Mouse (Mus musculus) neural tube, embryonic 15.5 days (tissue): Measurements from ENCODE around the gene Mthfs. TPM values are rescaled to one million over a fixed set of nuclear protein-coding genes. Genes with fewer than 3 reads are reported as not detected.
"Not testable (repeated sequence)": the region's sequence is repeated elsewhere in the genome, so short reads cannot be mapped to it uniquely, and the experiment has no call there.

Experiments
- ATAC-seq: fragments of 200-750 bp; cut with Nextera tagmentation; 2 replicates; pipeline ENCODE4 v1.8.0; 2017; ENCODE audit warnings: mild to moderate bottlenecking, moderate TSS enrichment, moderate library complexity; ENCODE audit not compliant: low FRiP score
- H3K27ac ChIP-seq: fragments of 300-500 bp; sonication (generic); replicated peaks from 2 replicates; pipeline ENCODE4 v1.5.1; 2015; ENCODE audit warnings: mild to moderate bottlenecking, inconsistent platforms
- H3K27me3 ChIP-seq: fragments of 300-500 bp; sonication (generic); replicated peaks from 2 replicates; pipeline ENCODE4 v1.6.1; 2015; ENCODE audit warnings: inconsistent platforms
- H3K36me3 ChIP-seq: fragments of 300-500 bp; sonication (generic); 2 replicates; pipeline ENCODE4 v1.6.1; 2015; ENCODE audit warnings: inconsistent platforms
- H3K4me1 ChIP-seq: fragments of 300-500 bp; sonication (generic); 2 replicates; pipeline ENCODE4 v1.6.1; 2015; ENCODE audit warnings: inconsistent platforms
- H3K4me2 ChIP-seq: fragments of 300-500 bp; sonication (generic); 2 replicates; pipeline ENCODE4 v1.6.1; 2015; ENCODE audit warnings: inconsistent platforms, mild to moderate bottlenecking, moderate library complexity
- H3K4me3 ChIP-seq: fragments of 300-500 bp; sonication (generic); replicated peaks from 2 replicates; pipeline ENCODE4 v1.5.1; 2015; ENCODE audit warnings: mild to moderate bottlenecking, inconsistent platforms
- H3K9ac ChIP-seq: fragments of 300-500 bp; sonication (generic); replicated peaks from 2 replicates; pipeline ENCODE4 v1.6.1; 2015; ENCODE audit warnings: mild to moderate bottlenecking, inconsistent platforms
- H3K9me3 ChIP-seq: fragments of 300-500 bp; sonication (generic); replicated peaks from 2 replicates; pipeline ENCODE4 v1.6.1; 2016; ENCODE audit warnings: inconsistent platforms
- WGBS: fragments of 180-500 bp; shearing (Covaris S2); methylation state at CpG from one replicate; pipeline ENCODE4 v1.1.7; 2015; ENCODE audit warnings: mixed read lengths; 5-methylcytosine and 5-hydroxymethylcytosine counted together
- polyA plus RNA-seq: library from polyadenylated mRNA; unstranded; fragments of >200 nt; fragmentation: Nextera tagmentation; extraction: Ambion mirVana; gene quantifications from 2 replicates; pipeline ENCODE4 v1.2.1, GENCODE M21; 2015

Mthfs gene
- polyA plus RNA-seq, 1 experiment from 2014 or later = 17.2 TPM

DNA sequence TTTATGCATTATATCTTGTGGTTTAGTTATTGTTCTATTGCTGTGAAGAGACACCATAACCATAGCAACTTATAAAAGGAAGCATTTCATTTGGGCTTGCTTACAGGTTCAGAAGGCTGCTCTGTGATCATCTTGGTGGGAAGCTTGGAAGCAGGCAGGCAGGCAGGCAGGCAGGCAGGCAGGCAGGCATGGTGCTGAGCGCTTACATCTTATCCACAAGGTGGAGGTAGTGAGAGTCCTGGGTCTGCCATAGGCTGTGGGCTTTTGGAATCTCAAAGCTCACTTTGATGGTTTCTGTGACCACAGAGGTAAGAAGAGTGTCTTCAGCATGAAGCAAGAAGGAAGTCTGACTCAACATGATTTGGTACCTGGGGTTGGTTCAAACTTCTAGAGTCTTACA, 2.0 kb downstream of the Mthfs start:
- H3K4me2 ChIP-seq, H3K27ac ChIP-seq, H3K9me3 ChIP-seq, H3K9ac ChIP-seq, H3K36me3 ChIP-seq, H3K27me3 ChIP-seq, H3K4me3 ChIP-seq, ATAC-seq, H3K4me1 ChIP-seq: not testable (repeated sequence)
- 46% methylated on average over 1 of the region's 1 CpGs for WGBS

- H3K9me3 ChIP-seq, ATAC-seq: not testable (repeated sequence)
- WGBS = 91% methylated on average over 4 of the region's 4 CpGs
Measured at GRCm38 (mm10) chr9:89218174-89218573, 7.7 kb downstream of the Mthfs start.

DNA sequence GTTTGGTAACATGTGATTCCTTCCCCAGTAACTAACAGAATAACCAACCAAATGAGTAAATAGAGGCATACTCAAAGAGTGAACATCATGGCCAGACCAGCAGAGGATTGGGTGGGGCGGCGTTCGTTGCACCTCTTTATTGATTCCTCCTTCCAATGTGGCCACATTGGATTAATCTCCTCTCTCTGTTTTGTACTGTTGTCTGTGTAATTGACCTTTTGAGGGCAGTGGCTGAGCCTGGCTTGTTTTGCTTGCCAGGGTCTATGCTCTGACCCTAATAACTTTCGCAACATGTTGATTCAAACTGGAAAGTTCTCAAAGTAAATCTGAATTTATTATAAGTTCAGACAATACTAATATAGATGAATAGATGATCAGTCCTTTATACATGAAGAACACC, 9.2 kb downstream of the Mthfs start:
- not testable (repeated sequence) for H3K27me3 ChIP-seq, H3K36me3 ChIP-seq, H3K9ac ChIP-seq, H3K4me2 ChIP-seq, H3K4me3 ChIP-seq, H3K9me3 ChIP-seq, H3K27ac ChIP-seq, ATAC-seq, H3K4me1 ChIP-seq
- WGBS = 96% methylated on average over 3 of the region's 4 CpGs

More at GRCm38 (mm10) chr9:89218174-89218573, 7.7 kb downstream of the Mthfs start:
- H3K27me3 ChIP-seq, H3K4me2 ChIP-seq, H3K4me1 ChIP-seq, H3K36me3 ChIP-seq, H3K9ac ChIP-seq, H3K27ac ChIP-seq, H3K4me3 ChIP-seq: not testable (repeated sequence)

- 93% methylated on average over 6 of the region's 6 CpGs for WGBS
- not testable (repeated sequence) for H3K4me2 ChIP-seq, ATAC-seq, H3K36me3 ChIP-seq, H3K27me3 ChIP-seq, H3K27ac ChIP-seq, H3K4me1 ChIP-seq, H3K9me3 ChIP-seq, H3K9ac ChIP-seq, H3K4me3 ChIP-seq
Measured at GRCm38 (mm10) chr9:89220704-89221287, 10.3 kb downstream of the Mthfs start.

- Histone ChIP-seq H3K27ac (no peak overlapping the region), H3K4me2 (no peak overlapping the region), H3K9me3 (no peaks in the 10 kb centered on the region), H3K4me1 (no peaks in the 10 kb centered on the region), H3K36me3 (no peaks in the 10 kb centered on the region), H3K9ac (no peak overlapping the region), H3K27me3 (no peaks in the 10 kb centered on the region), H3K4me3 (no peak overlapping the region)
- peak; percentile 83 for ATAC-seq
- WGBS = 50% methylated on average over 4 of the region's 4 CpGs
Measured at GRCm38 (mm10) chr9:89226071-89226470, 15.6 kb downstream of the Mthfs start.

- Histone ChIP-seq H3K4me2 (no peak overlapping the region), H3K9me3 (no peaks in the 10 kb centered on the region), H3K27ac (no peak overlapping the region), H3K27me3 (no peaks in the 10 kb centered on the region), H3K36me3 (no peaks in the 10 kb centered on the region), H3K9ac (no peak overlapping the region), H3K4me1 (no peaks in the 10 kb centered on the region), H3K4me3 (no peak overlapping the region)
- 93% methylated on average over 7 of the region's 7 CpGs for WGBS
- no peak for ATAC-seq
Measured at GRCm38 (mm10) chr9:89228122-89228521, 17.6 kb downstream of the Mthfs start.

- H3K27me3 ChIP-seq, H3K4me1 ChIP-seq, H3K9ac ChIP-seq, H3K9me3 ChIP-seq, H3K4me3 ChIP-seq, H3K36me3 ChIP-seq, H3K27ac ChIP-seq, H3K4me2 ChIP-seq: not testable (repeated sequence)
- WGBS = 60% methylated on average over 2 of the region's 2 CpGs
- peak; percentile 87 for ATAC-seq
Measured at GRCm38 (mm10) chr9:89230897-89231497, 20.5 kb downstream of the Mthfs start.

GRCm38 (mm10) chr9:89237131-89237530, 26.7 kb downstream of the Mthfs start:
- H3K9me3 ChIP-seq, H3K36me3 ChIP-seq, H3K4me3 ChIP-seq, H3K27me3 ChIP-seq, H3K27ac ChIP-seq, H3K9ac ChIP-seq, H3K4me2 ChIP-seq, ATAC-seq, H3K4me1 ChIP-seq: not testable (repeated sequence)
- WGBS = 86% methylated on average over 4 of the region's 4 CpGs

GRCm38 (mm10) chr9:89238976-89239505, 28.6 kb downstream of the Mthfs start:
- H3K9ac ChIP-seq, H3K36me3 ChIP-seq, H3K4me2 ChIP-seq, H3K4me1 ChIP-seq, H3K27ac ChIP-seq, ATAC-seq, H3K27me3 ChIP-seq, H3K9me3 ChIP-seq, H3K4me3 ChIP-seq: not testable (repeated sequence)
- 82% methylated on average over 4 of the region's 5 CpGs for WGBS

GRCm38 (mm10) chr9:89240516-89241019, 30.1 kb downstream of the Mthfs start:
- H3K27ac ChIP-seq, H3K9ac ChIP-seq, ATAC-seq, H3K9me3 ChIP-seq, H3K27me3 ChIP-seq, H3K4me3 ChIP-seq, H3K4me2 ChIP-seq, H3K36me3 ChIP-seq, H3K4me1 ChIP-seq: not testable (repeated sequence)
- 85% methylated on average over 3 of the region's 3 CpGs for WGBS

GRCm38 (mm10) chr9:89253400-89253799, 42.9 kb downstream of the Mthfs start:
- H3K36me3 ChIP-seq = no peaks in the 10 kb centered on the region
- no peak overlapping the region for H3K27ac ChIP-seq
- ATAC-seq = no peak
- H3K9me3 ChIP-seq = no peaks in the 10 kb centered on the region
- H3K9ac ChIP-seq = no peak overlapping the region
- H3K4me3 ChIP-seq = no peak overlapping the region
- 90% methylated on average over 2 of the region's 2 CpGs for whole genome bisulfite sequencing
- no peak overlapping the region for H3K4me2 ChIP-seq
- no peaks in the 10 kb centered on the region for H3K4me1 ChIP-seq
- no peaks in the 10 kb centered on the region for H3K27me3 ChIP-seq

DNA sequence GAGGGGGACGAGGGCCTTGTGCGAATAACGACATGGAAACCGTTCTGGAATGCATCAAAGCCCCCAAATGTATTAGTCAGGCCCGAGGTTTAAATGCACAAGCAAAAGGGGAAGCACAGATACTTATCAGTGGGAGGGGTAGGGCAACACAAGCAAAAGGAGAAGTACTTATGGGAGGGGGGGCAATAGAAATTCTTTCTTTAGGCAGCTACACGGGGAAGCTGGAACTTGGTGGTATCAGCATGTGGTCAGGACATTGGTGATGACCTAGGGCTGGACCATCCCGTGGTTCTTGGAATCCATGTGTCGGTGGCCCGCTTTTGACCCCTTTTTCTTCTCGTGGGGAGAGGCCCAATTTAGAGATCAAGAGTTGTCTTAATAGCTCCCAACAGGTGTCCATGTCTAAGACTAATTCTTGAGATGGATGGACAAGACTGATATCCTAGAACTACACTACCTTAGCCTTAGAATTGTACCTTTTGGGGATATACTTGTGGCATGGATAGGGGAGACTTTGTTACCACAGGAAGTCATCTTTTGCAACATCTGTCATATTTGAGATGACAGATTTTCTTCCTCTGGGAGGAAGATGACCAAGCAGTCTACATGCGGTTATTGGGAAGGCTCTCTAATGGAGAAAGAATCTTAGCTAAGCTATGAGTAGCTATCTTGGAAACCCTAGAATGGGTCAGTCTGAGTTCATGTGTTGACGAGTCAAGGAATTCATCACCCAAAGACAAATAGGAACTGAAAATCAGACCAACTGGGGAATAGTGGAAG, 46.3 kb downstream of the Mthfs start:
- ATAC-seq = no peak
- H3K4me3 ChIP-seq = no peak overlapping the region
- H3K4me1 ChIP-seq = no peaks in the 10 kb centered on the region
- H3K9me3 ChIP-seq = no peaks in the 10 kb centered on the region
- no peaks in the 10 kb centered on the region for H3K27me3 ChIP-seq
- 88% methylated on average over 12 of the region's 12 CpGs for WGBS
- no peak overlapping the region for H3K27ac ChIP-seq
- H3K4me2 ChIP-seq = no peak overlapping the region
- no peak overlapping the region for H3K9ac ChIP-seq
- no peaks in the 10 kb centered on the region for H3K36me3 ChIP-seq
